Mouse (Mus musculus) heart, embryonic 14.5 days (tissue): ENCODE results near the gene Per1. TPM values are rescaled to one million over a fixed set of nuclear protein-coding genes. Genes with fewer than 3 reads are reported as not detected.
A peak's percentile ranks its signal among the peaks of the same experiment; 100 is the strongest.

Source experiments
- ATAC-seq: fragments of 200-750 bp; cut with Nextera tagmentation; 2 replicates; pipeline ENCODE4 v1.8.0; 2017; ENCODE audit warnings: low read depth, moderate TSS enrichment; ENCODE audit not compliant: insufficient number of reproducible peaks, insufficient read depth, low FRiP score
- H3K27ac ChIP-seq, 2 experiments: fragments of 200-500 bp in 1 of 2; fragments of 300-500 bp in 1 of 2; sonication (generic) in 1 of 2; replicated peaks in 1 of 2; 2 replicates each; pipeline ENCODE4 v1.5.1; 2012 to 2014; ENCODE audit warnings: low read depth in 2 of 2, low read length in 2 of 2, control low read depth in 1 of 2, mild to moderate bottlenecking in 1 of 2, mixed read lengths in 1 of 2; ENCODE audit not compliant: control insufficient read depth in 1 of 2, insufficient read depth in 1 of 2
- H3K27me3 ChIP-seq: fragments of 300-500 bp; sonication (generic); 2 replicates; pipeline ENCODE4 v1.6.1; 2014; ENCODE audit warnings: mild to moderate bottlenecking, low read length, control low read depth; ENCODE audit not compliant: control insufficient read depth, insufficient read depth
- H3K36me3 ChIP-seq: fragments of 300-500 bp; sonication (generic); 2 replicates; pipeline ENCODE4 v1.6.1; 2014; ENCODE audit warnings: mild to moderate bottlenecking, control low read depth, low read length, mixed read lengths; ENCODE audit not compliant: control insufficient read depth, insufficient read depth
- H3K4me1 ChIP-seq, 2 experiments: fragments of 200-500 bp in 1 of 2; fragments of 300-500 bp in 1 of 2; sonication (generic) in 1 of 2; 2 replicates each; pipeline ENCODE4 v1.6.1; 2012 to 2014; ENCODE audit warnings: low read length in 2 of 2, control low read depth in 1 of 2, mixed read lengths in 1 of 2; ENCODE audit not compliant: control insufficient read depth in 2 of 2, insufficient read depth in 2 of 2
- H3K4me2 ChIP-seq: fragments of 300-500 bp; sonication (generic); 2 replicates; pipeline ENCODE4 v1.6.1; 2014; ENCODE audit warnings: mild to moderate bottlenecking, low read length
- H3K4me3 ChIP-seq, 2 experiments: fragments of 200-500 bp in 1 of 2; fragments of 300-500 bp in 1 of 2; sonication (generic) in 1 of 2; 2 replicates each; pipeline ENCODE4 v1.5.1; 2012 to 2014; ENCODE audit warnings: low read length in 2 of 2, mild to moderate bottlenecking in 2 of 2, control low read depth in 1 of 2, low read depth in 1 of 2, moderate library complexity in 1 of 2; ENCODE audit not compliant: control insufficient read depth in 1 of 2, insufficient read depth in 1 of 2
- H3K9ac ChIP-seq: fragments of 300-500 bp; sonication (generic); 2 replicates; pipeline ENCODE4 v1.6.1; 2014; ENCODE audit warnings: mild to moderate bottlenecking, low read length
- H3K9me3 ChIP-seq: fragments of 300-500 bp; sonication (generic); 2 replicates; pipeline ENCODE4 v1.6.1; 2016; ENCODE audit warnings: low read length, control low read depth; ENCODE audit not compliant: control insufficient read depth
- WGBS: fragments of 180-500 bp; shearing (Covaris S2); extraction: QIAGEN DNeasy Blood & Tissue Kit; methylation state at CpG from one replicate; pipeline ENCODE4 v1.1.7; 2014; 5-methylcytosine and 5-hydroxymethylcytosine counted together
- polyA plus RNA-seq: library from polyadenylated mRNA; unstranded; fragments of >200 nt; fragmentation: Nextera tagmentation; extraction: Ambion mirVana; gene quantifications from 2 replicates; pipeline ENCODE4 v1.2.1, GENCODE M21; 2014

The Per1 gene
- polyA plus RNA-seq, 1 experiment from 2014 or later = 16.0 TPM

- Histone ChIP-seq H3K4me3 (no peak overlapping the region), H3K27ac (no peak overlapping the region), H3K27me3 (no peaks in the 10 kb centered on the region), H3K9ac (no peak overlapping the region), H3K9me3 (no peaks in the 10 kb centered on the region), H3K4me2 (no peak overlapping the region), H3K4me1 (peaks cover 0 to 2% of the 10 kb centered on the region in 2 experiments; a peak in 1 of 4 replicates), H3K36me3 (no peaks in the 10 kb centered on the region)
- 86% methylated on average over 6 of the region's 6 CpGs for WGBS
- no peak for ATAC-seq
These were observed 17.0 kb upstream of the Per1 start for GRCm38 (mm10) chr11:69078041-69078440.

- Histone ChIP-seq H3K27me3 (no peaks in the 10 kb centered on the region), H3K27ac (no peak overlapping the region), H3K4me2 (no peak overlapping the region), H3K9me3 (no peaks in the 10 kb centered on the region), H3K9ac (no peak overlapping the region), H3K4me3 (no peak overlapping the region), H3K36me3 (no peaks in the 10 kb centered on the region), H3K4me1 (peaks cover 0 to 2% of the 10 kb centered on the region in 2 experiments; a peak in 1 of 4 replicates)
- WGBS = 65% methylated on average over 5 of the region's 5 CpGs
- no peak for ATAC-seq
These were observed 16.1 kb upstream of the Per1 start for GRCm38 (mm10) chr11:69078805-69079438.

- H3K4me1 ChIP-seq = no peaks in the 10 kb centered on the region; a peak in 1 of 4 replicates
- H3K9me3 ChIP-seq = no peaks in the 10 kb centered on the region
- H3K4me3 ChIP-seq = no peak overlapping the region
- 0 out of 2 replicates have a peak, but pooled peaks have one; percentile 17 for ATAC-seq
- no peak overlapping the region for H3K9ac ChIP-seq
- WGBS = 73% methylated on average over 15 of the region's 15 CpGs
- H3K4me2 ChIP-seq = no peak overlapping the region
- H3K27me3 ChIP-seq = no peaks in the 10 kb centered on the region
- no peak overlapping the region for H3K27ac ChIP-seq
- no peaks in the 10 kb centered on the region for H3K36me3 ChIP-seq
These were observed 14.7 kb upstream of the Per1 start for GRCm38 (mm10) chr11:69080102-69080854.

- WGBS = 87% methylated on average over 8 of the region's 8 CpGs
These were observed 14.2 kb upstream of the Per1 start for GRCm38 (mm10) chr11:69080855-69081222.

GRCm38 (mm10) chr11:69081613-69082012 lies 13.4 kb upstream of the Per1 start:
- Histone ChIP-seq H3K4me2 (no peak overlapping the region), H3K9ac (no peak overlapping the region), H3K36me3 (no peaks in the 10 kb centered on the region), H3K4me3 (no peak overlapping the region), H3K27ac (no peak overlapping the region), H3K27me3 (no peaks in the 10 kb centered on the region), H3K4me1 (peaks cover 3 to 4% of the 10 kb centered on the region in 2 experiments; a peak in 2 of 4 replicates), H3K9me3 (no peaks in the 10 kb centered on the region)
- no peak for ATAC-seq
- 79% methylated on average over 7 of the region's 7 CpGs for WGBS

More at GRCm38 (mm10) chr11:69080855-69081222, 14.2 kb upstream of the Per1 start:
- Histone ChIP-seq H3K36me3 (no peaks in the 10 kb centered on the region), H3K9ac (no peak overlapping the region), H3K4me1 (no peaks in the 10 kb centered on the region; a peak in 1 of 4 replicates), H3K4me3 (no peak overlapping the region), H3K9me3 (no peaks in the 10 kb centered on the region), H3K4me2 (no peak overlapping the region), H3K27ac (no peak overlapping the region), H3K27me3 (no peaks in the 10 kb centered on the region)
- no peak for ATAC-seq

GRCm38 (mm10) chr11:69085608-69086007 lies 9.4 kb upstream of the Per1 start:
- Histone ChIP-seq H3K27me3 (no peaks in the 10 kb centered on the region), H3K4me2 (no peak overlapping the region), H3K27ac (no peak overlapping the region), H3K4me3 (no peak overlapping the region), H3K9me3 (no peaks in the 10 kb centered on the region), H3K4me1 (peaks cover 19 to 33% of the 10 kb centered on the region in 2 experiments), H3K9ac (no peak overlapping the region), H3K36me3 (peaks cover 14% of the 10 kb centered on the region)
- WGBS = 73% methylated on average over 6 of the region's 6 CpGs
- no peak for ATAC-seq

GRCm38 (mm10) chr11:69086390-69086789 lies 8.6 kb upstream of the Per1 start:
- Histone ChIP-seq H3K4me3 (no peak overlapping the region), H3K4me1 (peaks cover 19 to 36% of the 10 kb centered on the region in 2 experiments), H3K9me3 (no peaks in the 10 kb centered on the region), H3K4me2 (no peak overlapping the region), H3K9ac (no peak overlapping the region), H3K27me3 (no peaks in the 10 kb centered on the region), H3K27ac (peak overlapping the region; percentile 51 to 98), H3K36me3 (peaks cover 21% of the 10 kb centered on the region)
- ATAC-seq = no peak
- WGBS = 31% methylated on average over 6 of the region's 6 CpGs
